Mouse (Mus musculus) spleen, embryonic (tissue): ENCODE measurements around the gene Bud13.
"Not testable (repeated sequence)": the region's sequence is repeated elsewhere in the genome, so short reads cannot be mapped to it uniquely, and the experiment has no call there.

ENCODE experiments used
- CTCF ChIA-PET: fragments of 350-600 bp; sonication (Branson Sonifier 250); formaldehyde crosslinking; loops from one replicate; lab custom pipeline; 2022; lab: Charles Lee

The Bud13 gene

GRCm38 (mm10) chr9:46336294-46336693 is 53.5 kb downstream of the Bud13 start:
- CTCF ChIA-PET, result not testable (repeated sequence)

DNA sequence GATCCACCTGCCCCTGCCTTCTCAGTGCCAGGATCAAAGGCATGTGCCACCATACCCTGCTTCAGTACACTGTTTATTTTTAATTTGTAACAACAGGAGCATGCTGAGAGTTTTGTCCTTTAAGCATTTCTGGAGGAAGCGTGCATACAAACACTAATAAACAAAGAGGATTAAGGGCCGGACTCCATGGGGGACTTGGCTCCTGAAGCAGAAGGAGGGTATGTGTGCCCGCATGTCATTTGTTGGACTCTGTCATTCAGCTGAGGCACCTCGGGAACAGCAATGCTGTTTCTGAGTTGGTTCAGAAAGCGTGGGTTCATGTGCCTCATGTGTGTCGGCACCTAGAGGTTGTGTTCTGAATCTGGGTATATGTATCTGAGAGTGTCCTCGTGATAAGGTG is 54.5 kb downstream of the Bud13 start:
- CTCF ChIA-PET, result no interaction called here

GRCm38 (mm10) chr9:46337852-46338291 is 55.1 kb downstream of the Bud13 start:
- CTCF ChIA-PET, result no interaction called here

DNA sequence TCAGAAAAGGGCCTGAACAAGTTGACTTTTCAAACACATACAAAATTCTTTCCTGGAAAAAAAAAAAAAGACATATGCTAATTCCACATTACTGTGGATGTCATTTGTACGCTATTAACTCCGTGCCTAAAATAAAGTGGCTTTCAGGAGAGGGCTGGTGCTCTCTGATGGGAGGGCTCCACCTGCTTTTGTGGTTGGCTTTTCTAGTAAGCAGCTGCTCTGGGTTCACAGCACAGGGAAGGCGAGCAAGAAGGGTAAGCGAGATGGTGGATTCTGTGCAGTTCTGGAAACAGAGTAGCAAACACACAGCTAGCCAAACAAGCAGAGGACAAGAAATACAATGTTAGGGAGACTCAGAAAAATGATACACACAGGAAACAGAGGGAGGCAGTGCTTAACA is 55.6 kb downstream of the Bud13 start:
- CTCF ChIA-PET, result interaction anchor here (0.6 kb wide), 1 partner anchor 285 kb away, joined by 3 read pairs; no protein-coding TSS in a partner anchor

- CTCF ChIA-PET, result interaction anchor here (0.6 kb wide), 1 partner anchor 286 kb away, joined by 3 read pairs; no protein-coding TSS in a partner anchor
Observed at GRCm38 (mm10) chr9:46339051-46339652, 56.3 kb downstream of the Bud13 start.

GRCm38 (mm10) chr9:46345887-46346665 is 63.3 kb downstream of the Bud13 start:
- CTCF ChIA-PET, result no interaction called here
